Mouse (Mus musculus) MEL (cell line): ENCODE data around the gene Grk5. TPM values are rescaled to one million over a fixed set of nuclear protein-coding genes. Genes with fewer than 3 reads are reported as not detected.

ENCODE experiments used
- DNase-seq: peaks from one replicate; pipeline ENCODE4 v3.0.0; 2011; ENCODE audit warnings: low read depth, low spot score
- H3K27ac ChIP-seq: 2 replicates; pipeline ENCODE4 v1.5.1; 2012; ENCODE audit warnings: low read depth, mild to moderate bottlenecking, control low read depth, low read length, moderate library complexity; ENCODE audit not compliant: control insufficient read depth
- H3K27me3 ChIP-seq, 2 experiments: fragments of 150-350 bp in 1 of 2; sonication (generic) in 1 of 2; 2 replicates each; pipeline ENCODE4 v1.6.1; 2012; ENCODE audit warnings: low read length in 2 of 2, mild to moderate bottlenecking in 2 of 2, improper control_type of control experiment in 1 of 2, moderate library complexity in 1 of 2; ENCODE audit not compliant: insufficient read depth in 2 of 2, control insufficient read depth in 1 of 2
- H3K36me3 ChIP-seq, 2 experiments: 2 replicates each; pipeline ENCODE4 v1.6.1; 2012 to 2014; ENCODE audit warnings: low read length in 2 of 2, improper control_type of control experiment in 1 of 2, inconsistent platforms in 1 of 2, mild to moderate bottlenecking in 1 of 2; ENCODE audit not compliant: insufficient read depth in 2 of 2, control insufficient read depth in 1 of 2
- H3K4me1 ChIP-seq, 2 experiments: fragments of 150-350 bp in 1 of 2; sonication (generic) in 1 of 2; 2 replicates each; pipeline ENCODE4 v1.6.1; 2012; ENCODE audit warnings: low read length in 2 of 2, improper control_type of control experiment in 1 of 2, mild to moderate bottlenecking in 1 of 2; ENCODE audit not compliant: insufficient read depth in 2 of 2, control insufficient read depth in 1 of 2
- H3K4me3 ChIP-seq, 2 experiments: fragments of 150-350 bp in 1 of 2; sonication (generic) in 1 of 2; 2 replicates each; pipeline ENCODE4 v1.5.1; 2012; ENCODE audit warnings: low read depth in 2 of 2, low read length in 2 of 2, mild to moderate bottlenecking in 2 of 2, moderate library complexity in 2 of 2, control low read depth in 1 of 2, improper control_type of control experiment in 1 of 2; ENCODE audit not compliant: control insufficient read depth in 1 of 2, insufficient read depth in 1 of 2
- H3K79me2 ChIP-seq: 2 replicates; pipeline ENCODE4 v1.6.1; 2012; ENCODE audit warnings: mild to moderate bottlenecking, low read length, moderate library complexity; ENCODE audit not compliant: control insufficient read depth, poor library complexity, insufficient read depth
- H3K9ac ChIP-seq: 2 replicates; pipeline ENCODE4 v1.6.1; 2012; ENCODE audit warnings: low read depth, mild to moderate bottlenecking, control low read depth, low read length, moderate library complexity; ENCODE audit not compliant: control insufficient read depth, poor library complexity, severe bottlenecking
- H3K9me3 ChIP-seq: fragments of 150-350 bp; sonication (generic); replicated peaks from 2 replicates; pipeline ENCODE4 v1.6.1; 2012; ENCODE audit warnings: mild to moderate bottlenecking, low read length, improper control_type of control experiment, moderate library complexity; ENCODE audit not compliant: insufficient read depth
- BHLHE40 ChIP-seq: IDR thresholded peaks from 2 replicates; pipeline ENCODE4 v1.6.1; 2012; ENCODE audit warnings: low read depth, mild to moderate bottlenecking, inconsistent platforms, low read length, improper control_type of control experiment, borderline replicate concordance
- CHD1 ChIP-seq: IDR thresholded peaks from 2 replicates; pipeline ENCODE4 v1.6.1; 2012; ENCODE audit warnings: low read depth, mild to moderate bottlenecking, inconsistent platforms, low read length, improper control_type of control experiment
- CHD2 ChIP-seq: IDR thresholded peaks from 2 replicates; pipeline ENCODE4 v1.6.1; 2011; ENCODE audit warnings: low read length, improper control_type of control experiment
- EP300 ChIP-seq, 2 experiments: IDR thresholded peaks; 2 replicates each; pipeline ENCODE4 v1.6.1; 2011; ENCODE audit warnings: improper control_type of control experiment in 2 of 2, low read length in 2 of 2, low read depth in 1 of 2, mild to moderate bottlenecking in 1 of 2
- JUND ChIP-seq: IDR thresholded peaks from 2 replicates; pipeline ENCODE4 v1.6.1; 2011; ENCODE audit warnings: low read depth, mild to moderate bottlenecking, improper control_type of control experiment, low read length
- MAFK ChIP-seq: IDR thresholded peaks from 2 replicates; pipeline ENCODE4 v1.6.1; 2011; ENCODE audit warnings: low read depth, mild to moderate bottlenecking, low read length, improper control_type of control experiment, borderline replicate concordance
- MAZ ChIP-seq: IDR thresholded peaks from 2 replicates; pipeline ENCODE4 v1.6.1; 2012; ENCODE audit warnings: low read depth, mild to moderate bottlenecking, inconsistent platforms, low read length, improper control_type of control experiment
- RCOR1 ChIP-seq: IDR thresholded peaks from 2 replicates; pipeline ENCODE4 v1.6.1; 2012; ENCODE audit warnings: low read depth, mild to moderate bottlenecking, inconsistent platforms, low read length, improper control_type of control experiment
- TBP ChIP-seq: IDR thresholded peaks from 2 replicates; pipeline ENCODE4 v1.8.0; 2011; ENCODE audit warnings: low read depth, low read length, improper control_type of control experiment
- TCF12 ChIP-seq: IDR thresholded peaks from 2 replicates; pipeline ENCODE4 v1.6.1; 2014; ENCODE audit warnings: low read depth, mild to moderate bottlenecking, inconsistent platforms, low read length, improper control_type of control experiment, moderate library complexity
- UBTF ChIP-seq: IDR thresholded peaks from 2 replicates; pipeline ENCODE4 v1.6.1; 2012; ENCODE audit warnings: low read depth, mild to moderate bottlenecking, inconsistent platforms, low read length, improper control_type of control experiment, moderate library complexity, borderline replicate concordance; ENCODE audit not compliant: insufficient read depth
- USF1 ChIP-seq: IDR thresholded peaks from 2 replicates; pipeline ENCODE4 v1.6.1; 2014; ENCODE audit warnings: low read depth, mild to moderate bottlenecking, inconsistent platforms, low read length, improper control_type of control experiment, moderate library complexity
- ZNF384 ChIP-seq: IDR thresholded peaks from 2 replicates; pipeline ENCODE4 v1.6.1; 2012; ENCODE audit warnings: low read depth, mild to moderate bottlenecking, inconsistent platforms, low read length, improper control_type of control experiment
- polyA plus RNA-seq, 2 experiments: library from polyadenylated mRNA; stranded (reverse) in 1 of 2; unstranded in 1 of 2; fragments of >175 nt in 1 of 2; fragments of >200 nt in 1 of 2; gene quantifications; 2 replicates each; pipeline versions ENCODE4 v1.2.1 to v1.2.4; 2012; ENCODE audit warnings: low replicate concordance in 2 of 2, low read depth in 1 of 2; ENCODE audit not compliant: insufficient read length in 2 of 2, insufficient read depth in 1 of 2, missing spikeins in 1 of 2
- total RNA-seq: library from RNA; depleted of rRNA; stranded (reverse); fragments of 300-350 nt; gene quantifications from 2 replicates; pipeline ENCODE4 v1.2.3, GENCODE M21; 2012

Grk5 gene
- total and polyA plus RNA-seq, 3 experiments, result 4.2 to 8.1 TPM; not detected in 1

DNA sequence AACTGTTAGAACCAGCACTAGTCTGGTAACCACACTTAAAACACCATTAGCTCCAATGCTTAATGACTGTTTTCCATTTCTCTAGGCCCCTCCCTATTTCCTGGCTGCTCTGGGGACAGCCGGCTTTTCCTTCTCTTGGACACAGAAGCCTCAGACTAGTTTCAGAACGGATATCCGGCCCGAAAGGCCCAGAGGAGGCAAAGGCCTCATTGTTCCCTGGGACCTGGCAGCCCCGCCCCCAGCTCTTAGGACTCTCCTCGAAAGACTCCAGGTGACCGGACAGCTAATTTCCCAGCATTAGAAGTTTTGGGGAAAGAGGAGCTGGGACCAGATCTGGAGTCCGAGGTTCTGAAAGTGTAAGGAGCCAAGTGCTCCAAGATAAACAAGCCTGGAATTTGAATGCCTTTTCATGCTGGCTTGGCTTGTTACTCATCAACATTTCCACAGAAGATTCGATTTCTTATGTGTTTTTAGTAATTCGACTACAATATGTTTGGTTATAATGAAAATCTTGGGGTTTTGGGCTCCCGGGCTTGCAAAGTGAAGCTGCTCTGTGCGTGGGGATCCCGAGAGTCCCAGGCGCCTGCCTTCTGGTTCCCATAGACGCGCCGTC, 342 bp upstream of the Grk5 start:
- Histone ChIP-seq H3K4me1 (peaks cover 18 to 24% of the 10 kb centered on the region in 2 experiments), H3K27ac (peak overlapping the region; percentile 84), H3K36me3 (peaks cover 0 to 35% of the 10 kb centered on the region in 2 experiments; a peak in 2 of 4 replicates), H3K9me3 (no peaks in the 10 kb centered on the region), H3K4me3 (peak overlapping the region; percentile 90 to 92), H3K27me3 (no peaks in the 10 kb centered on the region), H3K9ac (peak overlapping the region; percentile 96), H3K79me2 (peaks cover 2% of the 10 kb centered on the region; the same call in 1 of the 2 replicates)
- TF ChIP-seq ZNF384 (peak; percentile 14; the same call in 1 of the 2 replicates), USF1 (no peak), TCF12 (0 out of 2 replicates have a peak, but pooled peaks have one; percentile 44), TBP (0 out of 2 replicates have a peak, but pooled peaks have one; percentile 4), EP300 (IDR thresholded peaks at IDR 0.05; ENCODE audit: low read depth in 1 of 2, low read length in 2 of 2) (peak in 1 of 2 experiments; percentile 20; a peak in 1 of 4 replicates), BHLHE40 (peak; percentile 33; the same call in 1 of the 2 replicates), UBTF (no peak), MAFK (no peak), CHD1 (peak; percentile 48; the same call in 1 of the 2 replicates)
- DNase-seq, result peak; percentile 74

DNA sequence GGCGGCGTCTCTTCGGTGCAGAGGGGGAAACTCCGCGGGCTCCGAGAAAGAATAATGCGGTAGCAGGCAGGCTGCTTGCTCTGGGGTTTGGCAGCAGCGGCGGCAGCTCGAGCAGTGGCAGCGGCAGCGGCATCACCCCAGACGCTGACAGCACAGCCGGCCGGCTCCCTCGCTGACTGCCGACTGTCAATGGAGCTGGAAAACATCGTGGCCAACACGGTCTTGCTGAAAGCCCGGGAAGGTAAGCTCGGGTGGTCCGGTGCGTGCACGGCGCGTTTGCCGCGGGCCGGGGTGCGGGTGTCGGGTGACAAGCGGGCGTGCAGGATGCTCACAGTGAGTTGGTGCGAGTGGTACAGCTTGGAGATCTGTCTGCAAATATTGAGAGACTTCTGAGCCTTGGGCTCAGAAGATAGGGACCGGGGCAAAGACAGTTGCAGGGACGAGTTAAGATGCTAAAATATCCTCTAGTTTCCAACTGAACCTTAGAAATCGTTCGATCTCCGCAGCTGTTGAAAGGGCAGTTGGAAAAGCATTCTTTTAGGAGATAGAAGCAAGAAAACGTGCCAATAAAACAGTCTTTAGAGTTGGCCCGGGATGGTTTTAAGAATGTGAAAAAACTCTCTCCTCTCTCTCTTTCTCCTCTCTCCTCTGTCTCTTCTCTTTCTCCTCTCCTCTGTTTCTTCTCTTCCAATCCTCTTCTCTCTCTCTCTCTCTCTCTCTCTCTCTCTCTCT, 1.0 kb downstream of the Grk5 start:
- Histone ChIP-seq H3K4me1 (peaks cover 27 to 28% of the 10 kb centered on the region in 2 experiments), H3K9ac (peak overlapping the region; percentile 78), H3K9me3 (no peaks in the 10 kb centered on the region), H3K4me3 (peak overlapping the region; percentile 89 to 90), H3K27ac (peak overlapping the region; percentile 41), H3K27me3 (no peaks in the 10 kb centered on the region), H3K79me2 (peaks cover 2% of the 10 kb centered on the region; the same call in 1 of the 2 replicates), H3K36me3 (peaks cover 0 to 42% of the 10 kb centered on the region in 2 experiments; a peak in 2 of 4 replicates)
- TF ChIP-seq CHD2 (no peak), JUND (peak; percentile 78; the same call in 1 of the 2 replicates), RCOR1 (0 out of 2 replicates have a peak, but pooled peaks have one; percentile 7), EP300 (IDR thresholded peaks at IDR 0.05; ENCODE audit: low read depth in 1 of 2, low read length in 2 of 2) (peak in 1 of 2 experiments; percentile 15; a peak in 2 of 4 replicates), TBP (0 out of 2 replicates have a peak, but pooled peaks have one; percentile 19), MAZ (no peak), BHLHE40 (peak; percentile 39; the same call in 1 of the 2 replicates)
- DNase-seq, result peak; percentile 79
